Mouse (Mus musculus): ENCODE measurements at regions not wholly inside any gene's neighbourhood (a gene's known extent, or its start where the extent isn't known, plus 50 kb on each side); places are given as distances from the start of the nearest gene placed in this dataset.

- peak; percentile 75 for DNase-seq
These were observed 86.2 kb upstream of the Kl start for GRCm38 (mm10) chr5:150866198-150866597.

GRCm38 (mm10) chr5:150869954-150870353 lies 82.5 kb upstream of the Kl start:
- DNase-seq = peak; percentile 41

GRCm38 (mm10) chr5:150878805-150879204 lies 73.6 kb upstream of the Kl start:
- DNase-seq = no peak

- no peak for DNase-seq
These were observed 68.7 kb upstream of the Kl start for GRCm38 (mm10) chr5:150883676-150884075.

GRCm38 (mm10) chr5:150890086-150890485 lies 62.3 kb upstream of the Kl start:
- DNase-seq = no peak

GRCm38 (mm10) chr5:150891262-150891940 lies 61.0 kb upstream of the Kl start:
- DNase-seq = no peak

- no peak for DNase-seq
These were observed 58.2 kb upstream of the Kl start for GRCm38 (mm10) chr5:150894049-150894738.

GRCm38 (mm10) chr5:150894739-150895085 lies 57.7 kb upstream of the Kl start:
- DNase-seq = no peak

- no peak for DNase-seq
These were observed 50.7 kb upstream of the Kl start for GRCm38 (mm10) chr5:150901661-150902060.
